Mouse (Mus musculus): ENCODE measurements around the gene Trir. TPM values are rescaled to one million over a fixed set of nuclear protein-coding genes. Genes with fewer than 3 reads are reported as not detected.

Trir gene
- total RNA-seq, 1 experiment from 2014 or later = 294 TPM

GRCm38 (mm10) chr8:85033867-85034266 lies 7.2 kb downstream of the Trir start:
- ATAC-seq (replicated peaks; ENCODE audit: insufficient number of reproducible peaks, low FRiP score, low TSS enrichment, poor library complexity, severe bottlenecking) = no peak

DNA sequence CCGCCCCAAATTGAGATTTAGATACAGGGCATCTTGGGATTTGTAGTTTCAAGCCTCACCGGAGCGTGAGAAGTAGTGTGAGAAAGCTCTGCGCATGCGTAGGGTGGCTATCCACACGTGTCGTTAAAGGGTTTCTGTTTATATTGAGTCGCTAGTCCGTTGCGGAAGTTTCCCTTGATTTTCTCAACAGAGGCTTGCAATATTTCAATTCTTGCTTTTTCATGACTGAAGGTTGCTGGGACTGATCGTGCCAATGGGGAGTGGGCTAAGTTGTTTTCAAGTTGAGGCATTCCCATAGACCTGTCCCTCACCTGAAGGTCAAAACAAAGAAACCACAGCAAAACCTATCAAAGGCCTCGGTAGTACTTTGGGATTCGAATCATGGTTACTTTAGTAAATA lies 8.1 kb downstream of the Trir start:
- ATAC-seq (replicated peaks; ENCODE audit: insufficient number of reproducible peaks, low FRiP score, low TSS enrichment, poor library complexity, severe bottlenecking) = peak; percentile 62; the same call in 1 of the 2 replicates

DNA sequence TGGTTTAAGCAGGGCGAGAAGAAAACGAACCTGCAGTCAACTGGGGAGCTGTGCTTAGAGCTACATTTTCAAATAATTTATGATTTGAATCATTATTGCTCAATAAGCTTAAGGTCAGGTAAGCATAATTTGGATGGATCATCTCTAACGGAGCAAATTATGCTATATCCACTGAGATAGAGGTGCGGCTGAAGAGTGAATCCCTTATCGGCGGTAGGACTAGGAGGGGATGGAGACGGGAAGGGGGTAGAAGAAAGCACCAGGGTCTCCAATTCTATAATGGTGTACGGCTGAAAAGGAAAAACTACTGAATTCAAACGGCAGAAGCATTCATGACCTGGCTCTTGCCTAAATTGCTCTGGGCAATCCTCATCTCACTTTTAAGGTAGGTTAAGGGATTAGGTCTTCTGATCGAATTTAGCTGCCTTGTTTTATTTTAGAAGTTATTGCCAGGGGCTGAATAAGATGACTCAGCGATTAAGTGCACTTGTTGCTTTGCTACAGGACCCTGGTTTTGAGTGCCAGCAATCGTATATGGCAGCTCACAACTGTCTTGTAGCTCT lies 8.6 kb downstream of the Trir start:
- ATAC-seq (replicated peaks; ENCODE audit: insufficient number of reproducible peaks, low FRiP score, low TSS enrichment, poor library complexity, severe bottlenecking) = no peak

- ATAC-seq (replicated peaks; ENCODE audit: insufficient number of reproducible peaks, low FRiP score, low TSS enrichment, poor library complexity, severe bottlenecking) = no peak
These were observed 9.2 kb downstream of the Trir start for GRCm38 (mm10) chr8:85035728-85036310.

DNA sequence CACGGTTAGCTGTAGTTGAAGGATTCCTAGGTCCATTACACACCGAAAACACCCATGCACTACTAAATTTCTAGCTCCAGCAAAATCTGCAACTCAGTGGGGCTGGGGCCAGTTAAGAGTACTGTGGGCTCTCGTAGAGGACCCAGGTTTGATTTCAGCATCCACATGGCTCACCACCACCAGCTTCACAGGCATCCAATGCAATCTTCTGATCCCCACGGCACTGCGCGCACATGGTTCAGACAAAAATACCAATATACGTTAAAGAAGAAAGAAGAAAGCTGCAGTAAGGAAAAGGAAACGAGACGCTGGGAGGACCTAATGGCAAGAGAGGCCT lies 9.7 kb downstream of the Trir start:
- ATAC-seq (replicated peaks; ENCODE audit: insufficient number of reproducible peaks, low FRiP score, low TSS enrichment, poor library complexity, severe bottlenecking) = no peak

DNA sequence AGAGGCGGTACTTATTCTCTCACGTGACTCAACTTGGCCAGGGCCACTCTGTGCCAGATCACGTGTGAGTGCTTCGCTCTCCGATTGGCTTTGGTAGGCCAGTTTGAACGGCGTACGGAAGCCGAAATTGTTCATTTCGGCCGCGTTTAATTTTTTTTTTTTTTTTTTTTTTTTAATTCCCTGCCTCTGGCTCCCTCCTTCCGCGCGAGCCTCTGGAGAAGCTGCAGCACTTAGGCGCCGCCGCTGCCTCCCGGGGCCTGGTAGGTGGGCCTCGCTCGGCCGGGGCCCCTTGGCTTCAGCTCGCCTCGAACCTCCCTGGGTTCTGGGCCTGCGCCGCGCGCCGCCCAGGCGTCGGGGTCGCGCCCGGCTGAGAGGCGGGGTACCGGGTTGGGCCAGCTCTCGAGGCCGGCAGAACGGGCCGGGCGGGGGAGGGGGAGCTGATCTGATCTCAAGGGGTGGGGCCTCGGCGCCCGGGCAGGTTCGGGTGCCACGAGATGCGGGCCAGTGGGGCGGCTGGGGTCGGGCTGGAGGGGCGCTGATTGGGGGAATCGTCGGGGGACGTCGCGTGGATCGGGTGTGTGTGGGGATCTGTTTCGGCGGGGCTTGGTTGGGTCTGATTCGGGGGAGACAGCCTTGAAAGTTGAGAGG lies 10.2 kb downstream of the Trir start, which contains the start of gene Tnpo2:
Gene Tnpo2, plus strand, starts transcription at position 198 of the 648 bp plus-strand sequence.
- ATAC-seq (replicated peaks; ENCODE audit: insufficient number of reproducible peaks, low FRiP score, low TSS enrichment, poor library complexity, severe bottlenecking) = peak; percentile 89

- ATAC-seq (replicated peaks; ENCODE audit: insufficient number of reproducible peaks, low FRiP score, low TSS enrichment, poor library complexity, severe bottlenecking) = no peak
These were observed 10.7 kb downstream of the Trir start for GRCm38 (mm10) chr8:85037366-85037680.

- ATAC-seq (replicated peaks; ENCODE audit: insufficient number of reproducible peaks, low FRiP score, low TSS enrichment, poor library complexity, severe bottlenecking) = no peak
These were observed 11.3 kb downstream of the Trir start for GRCm38 (mm10) chr8:85037681-85038531.

DNA sequence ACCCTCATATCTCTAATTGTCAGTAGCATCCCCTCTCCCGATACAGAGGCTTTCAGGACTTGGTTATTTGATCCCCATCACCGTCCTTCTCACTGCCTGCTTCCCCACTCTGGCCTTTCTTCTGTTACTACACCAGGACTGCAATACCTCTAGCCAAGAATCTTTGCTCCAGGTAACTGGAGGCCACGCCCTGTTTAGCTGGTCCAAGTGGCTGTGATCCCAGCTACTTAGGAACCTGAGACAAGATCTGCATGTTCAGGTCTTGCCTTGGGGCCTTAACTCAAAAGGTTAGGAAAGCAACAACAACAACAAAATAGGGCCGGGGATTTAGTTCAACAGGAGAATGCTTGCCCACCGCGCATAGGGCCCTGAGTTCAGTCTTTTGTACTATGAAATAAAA lies 17.0 kb downstream of the Trir start:
- ATAC-seq (replicated peaks; ENCODE audit: insufficient number of reproducible peaks, low FRiP score, low TSS enrichment, poor library complexity, severe bottlenecking) = no peak

GRCm38 (mm10) chr8:85057367-85057766 lies 30.7 kb downstream of the Trir start:
- ATAC-seq (replicated peaks; ENCODE audit: insufficient number of reproducible peaks, low FRiP score, low TSS enrichment, poor library complexity, severe bottlenecking) = no peak

DNA sequence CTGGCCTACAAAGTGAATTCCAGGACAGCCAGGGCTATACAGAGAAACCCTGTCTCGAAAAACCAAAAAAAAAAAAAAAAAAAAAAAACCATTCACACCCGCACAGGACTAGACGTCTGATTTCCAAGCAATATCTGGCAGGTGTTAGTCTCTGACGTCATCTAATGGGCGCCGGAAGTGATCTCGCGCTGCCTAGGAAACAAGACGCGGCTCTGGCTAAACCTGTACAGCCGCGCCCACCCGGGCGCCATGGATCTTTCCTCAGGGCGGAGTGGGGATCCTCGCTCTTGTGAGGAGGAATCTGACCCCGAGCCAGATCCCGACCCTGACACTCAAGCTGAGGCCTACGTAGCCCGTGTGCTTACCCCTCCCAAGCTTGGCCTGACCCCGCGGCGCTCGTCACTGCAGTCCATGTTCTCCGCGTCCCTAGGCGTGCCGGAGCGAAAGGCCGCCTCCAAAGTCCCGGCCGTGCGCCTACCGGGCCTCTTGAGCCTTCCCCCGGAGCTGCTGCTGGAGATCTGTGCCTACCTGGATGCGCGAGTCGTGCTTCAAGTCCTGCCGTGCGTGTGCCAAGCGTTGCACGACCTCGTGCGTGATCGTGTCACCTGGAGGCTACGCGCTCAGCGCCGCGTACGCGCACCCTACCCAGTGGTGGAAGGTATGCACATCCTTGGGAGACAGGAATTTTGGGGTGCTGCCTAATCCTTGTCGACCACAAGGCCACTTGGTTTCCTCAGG lies 33.4 kb downstream of the Trir start, which contains the start of gene Fbxw9:
Gene Fbxw9, plus strand, starts transcription at position 177 of the 738 bp plus-strand sequence.
- ATAC-seq (replicated peaks; ENCODE audit: insufficient number of reproducible peaks, low FRiP score, low TSS enrichment, poor library complexity, severe bottlenecking) = peak; percentile 91

GRCm38 (mm10) chr8:85062603-85063002 lies 36.0 kb downstream of the Trir start:
- no peak for ATAC-seq (replicated peaks; ENCODE audit: insufficient number of reproducible peaks, low FRiP score, low TSS enrichment, poor library complexity, severe bottlenecking)

GRCm38 (mm10) chr8:85065213-85065612 lies 38.6 kb downstream of the Trir start:
- ATAC-seq (replicated peaks; ENCODE audit: insufficient number of reproducible peaks, low FRiP score, low TSS enrichment, poor library complexity, severe bottlenecking) = no peak

- ATAC-seq (replicated peaks; ENCODE audit: insufficient number of reproducible peaks, low FRiP score, low TSS enrichment, poor library complexity, severe bottlenecking) = no peak
These were observed 40.5 kb downstream of the Trir start for GRCm38 (mm10) chr8:85067155-85067554.

GRCm38 (mm10) chr8:85067982-85068381 lies 41.4 kb downstream of the Trir start, which contains the start of gene Gm5741:
TSS of gene Gm5741 (minus strand) at chr8:85067982.
- ATAC-seq (replicated peaks; ENCODE audit: insufficient number of reproducible peaks, low FRiP score, low TSS enrichment, poor library complexity, severe bottlenecking) = no peak

DNA sequence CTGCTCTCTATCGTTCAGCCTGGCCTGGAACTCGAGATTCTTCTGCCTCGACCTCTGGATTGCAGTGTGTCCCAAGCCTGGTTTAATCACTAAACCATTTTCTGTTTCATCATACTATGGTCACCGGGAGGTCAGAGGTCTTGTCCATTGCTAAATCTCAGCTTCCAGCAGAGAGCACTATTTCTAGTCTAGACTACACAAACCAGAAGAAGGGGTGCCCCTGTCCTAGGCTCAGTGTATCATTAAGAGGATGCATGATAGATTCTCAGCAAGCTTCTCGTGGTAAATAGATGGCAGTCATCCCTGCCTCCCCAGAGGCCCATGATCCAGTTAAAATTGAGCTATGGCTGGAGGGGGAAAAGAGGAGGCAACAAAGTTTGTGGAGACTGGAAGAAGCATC lies 44.4 kb downstream of the Trir start:
- ATAC-seq (replicated peaks; ENCODE audit: insufficient number of reproducible peaks, low FRiP score, low TSS enrichment, poor library complexity, severe bottlenecking) = no peak

GRCm38 (mm10) chr8:85071514-85072281 lies 45.1 kb downstream of the Trir start, which contains the start of gene Dhps:
TSS of gene Dhps (plus strand) at chr8:85071757.
- peak; percentile 82 for ATAC-seq (replicated peaks; ENCODE audit: insufficient number of reproducible peaks, low FRiP score, low TSS enrichment, poor library complexity, severe bottlenecking)

GRCm38 (mm10) chr8:85072364-85072929 lies 45.8 kb downstream of the Trir start:
- no peak for ATAC-seq (replicated peaks; ENCODE audit: insufficient number of reproducible peaks, low FRiP score, low TSS enrichment, poor library complexity, severe bottlenecking)

All from monocyte, adult 5-6 weeks (primary cell).